Comparison of ENCODE assay signal across 24 mouse cellular contexts in genomic region chr13:85068403-85068802, GRCm38 (mm10).
A peak's percentile ranks its signal among the peaks of the same experiment; 100 is the strongest.
DNase-seq lines count a peak whose midpoint lies in the region; ATAC-seq and TF ChIP-seq lines count a peak whose summit lies in the region.
"Had no signal": no experiment of that assay in that cellular context is flagged by ENCODE, and none has a peak within 500 bp of the region (broad histone marks: within the 10 kb centered on the region; RNA-seq: fewer than 3 reads in every experiment).

No protein-coding gene starts in this region.

- no peak overlapping the region for H3K9ac ChIP-seq in hindbrain, embryonic 12.5 days
- H3K9ac ChIP-seq in midbrain, embryonic 14.5 days (replicated peaks; ENCODE audit: low read length) = no peak overlapping the region
- H3K9ac ChIP-seq: embryonic facial prominence, embryonic 12.5 days; heart, embryonic 13.5 days; liver, embryonic 12.5 days; lung, embryonic 15.5 days had no signal

- WGBS in cerebellum, adult 2 months = 65% methylated on average over 3 of the region's 3 CpGs
- 30% methylated on average over 3 of the region's 3 CpGs for WGBS in hindbrain, embryonic 12.5 days
- 18% methylated on average over 3 of the region's 3 CpGs for WGBS in midbrain, embryonic 14.5 days
- WGBS in lung, adult 2 months = 61% methylated on average over 3 of the region's 3 CpGs

- no peak overlapping the region for H3K4me2 ChIP-seq in hindbrain, embryonic 12.5 days (replicated peaks)
- H3K4me2 ChIP-seq in midbrain, embryonic 14.5 days (ENCODE audit: low read length) = no peak overlapping the region
- H3K4me2 ChIP-seq: embryonic facial prominence, embryonic 12.5 days; heart, embryonic 13.5 days; liver, embryonic 12.5 days; lung, embryonic 15.5 days had no signal

- DNase-seq in cerebellum, postnatal 10 days = peak; percentile 8 to 15
- DNase-seq in cerebellum, adult 2 months = no peak
- DNase-seq in Muller cell, postnatal 12 days (ENCODE audit: inconsistent ontology term) = peak; percentile 82
- peak; percentile 71 for DNase-seq in midbrain, embryonic 14.5 days
- DNase-seq in adrenal gland, adult 18-20 months (ENCODE audit: low spot score in 2 of 2) = no peak
- DNase-seq in lung, adult 2 months = no peak
- DNase-seq: adrenal gland, adult 2 months; cerebellum, adult 18-20 months; heart, postnatal 4 days; right cerebral cortex, postnatal 14 days; thymus, postnatal 25 days had no signal

- H3K27me3 ChIP-seq in cerebellum, adult 2 months (ENCODE audit: control insufficient read depth, insufficient read depth, low read length) = no peaks in the 10 kb centered on the region
- H3K27me3 ChIP-seq in hindbrain, embryonic 12.5 days = no peaks in the 10 kb centered on the region
- no peaks in the 10 kb centered on the region for H3K27me3 ChIP-seq in midbrain, embryonic 14.5 days (ENCODE audit: control insufficient read depth, insufficient read depth, low read length)
- H3K27me3 ChIP-seq: embryonic facial prominence, embryonic 12.5 days; heart, embryonic 13.5 days; liver, embryonic 12.5 days; lung, embryonic 15.5 days had no signal

- H3K4me3 ChIP-seq in cerebellum, adult 2 months (replicated peaks; ENCODE audit: insufficient read depth, low read depth, low read length) = no peak overlapping the region
- no peak overlapping the region for H3K4me3 ChIP-seq in hindbrain, embryonic 12.5 days
- no peak overlapping the region for H3K4me3 ChIP-seq in midbrain, embryonic 14.5 days (replicated peaks; ENCODE audit: low read depth, low read length)
- H3K4me3 ChIP-seq in lung, adult 2 months (replicated peaks; ENCODE audit: extremely low read depth, low read depth, low read length) = no peak overlapping the region
- H3K4me3 ChIP-seq: embryonic facial prominence, embryonic 12.5 days; heart, embryonic 13.5 days; limb, embryonic 10.5 days; liver, embryonic 12.5 days; lung, embryonic 15.5 days; myocyte had no signal

- H3K36me3 ChIP-seq in hindbrain, embryonic 12.5 days = no peaks in the 10 kb centered on the region
- H3K36me3 ChIP-seq in midbrain, embryonic 14.5 days (ENCODE audit: control insufficient read depth, insufficient read depth, low read length) = no peaks in the 10 kb centered on the region
- H3K36me3 ChIP-seq: embryonic facial prominence, embryonic 12.5 days; G1E; heart, embryonic 13.5 days; limb, embryonic 10.5 days; liver, embryonic 12.5 days; lung, embryonic 15.5 days had no signal

- H3K27ac ChIP-seq in cerebellum, adult 2 months (ENCODE audit: insufficient read depth, low read length) = no peak overlapping the region
- H3K27ac ChIP-seq in hindbrain, embryonic 12.5 days = peak overlapping the region; percentile 68
- H3K27ac ChIP-seq in midbrain, embryonic 14.5 days (replicated peaks; ENCODE audit: low read depth, low read length) = peak overlapping the region; percentile 71
- H3K27ac ChIP-seq: embryonic facial prominence, embryonic 12.5 days; heart, embryonic 13.5 days; limb, embryonic 10.5 days; liver, embryonic 12.5 days; lung, embryonic 15.5 days; macrophage; stomach, postnatal 0 days had no signal

- no peak for TF ChIP-seq CTCF in cerebellum, adult 2 months (IDR thresholded peaks at IDR 0.05; ENCODE audit: borderline replicate concordance, insufficient read depth, low read depth, low read length)
- TF ChIP-seq CTCF in lung, adult 2 months (IDR thresholded peaks at IDR 0.05; ENCODE audit: insufficient read depth, low read length) = no peak

- H3K4me1 ChIP-seq in cerebellum, adult 2 months (ENCODE audit: control insufficient read depth, insufficient read depth, low read length) = no peaks in the 10 kb centered on the region
- H3K4me1 ChIP-seq in hindbrain, embryonic 12.5 days = 0 out of 2 replicates have a peak, but pooled peaks cover 3% of the 10 kb centered on the region
- peaks cover 7% of the 10 kb centered on the region for H3K4me1 ChIP-seq in midbrain, embryonic 14.5 days (ENCODE audit: control insufficient read depth, insufficient read depth, low read length)
- H3K4me1 ChIP-seq in lung, adult 2 months (ENCODE audit: control insufficient read depth, insufficient read depth, low read length) = no peaks in the 10 kb centered on the region
- H3K4me1 ChIP-seq: embryonic facial prominence, embryonic 12.5 days; heart, embryonic 13.5 days; limb, embryonic 10.5 days; liver, embryonic 12.5 days; lung, embryonic 15.5 days had no signal

- no peaks in the 10 kb centered on the region for H3K9me3 ChIP-seq in hindbrain, embryonic 12.5 days (replicated peaks)
- H3K9me3 ChIP-seq in midbrain, embryonic 14.5 days (ENCODE audit: control insufficient read depth, low read length) = no peaks in the 10 kb centered on the region
- H3K9me3 ChIP-seq: embryonic facial prominence, embryonic 12.5 days; G1E; heart, embryonic 13.5 days; limb, embryonic 10.5 days; liver, embryonic 12.5 days; lung, embryonic 15.5 days had no signal

- peak; percentile 72 for ATAC-seq in hindbrain, embryonic 12.5 days (ENCODE audit: low FRiP score)
- ATAC-seq in midbrain, embryonic 14.5 days (ENCODE audit: low FRiP score, low TSS enrichment) = peak; percentile 77
- no peak for ATAC-seq in megakaryocyte, adult 5-6 weeks (ENCODE audit: poor library complexity, severe bottlenecking)
- ATAC-seq: CD4-positive, CD25-positive, alpha-beta regulatory T cell, adult 4 months; intestine, postnatal 0 days; liver, embryonic 12.5 days had no signal

- TF ChIP-seq POLR2A in cerebellum, adult 2 months (IDR thresholded peaks at IDR 0.05; ENCODE audit: borderline replicate concordance, insufficient read depth, low read length) = no peak
- TF ChIP-seq POLR2A in lung, adult 2 months (IDR thresholded peaks at IDR 0.05; ENCODE audit: borderline replicate concordance, extremely low read depth, low read depth, low read length) = no peak

Comparison
In these comparisons a context has a peak if more than half of its experiments do, and no peak if none do; other contexts are left out.
1. DNase-seq: peak in cerebellum, postnatal 10 days (2 of 2), Muller cell, postnatal 12 days (single experiment) and midbrain, embryonic 14.5 days (single experiment); none in cerebellum, adult 2 months (0 of 2), adrenal gland, adult 18-20 months (0 of 2) and lung, adult 2 months (single experiment).